Mouse (Mus musculus) megakaryocyte-erythroid progenitor cell, adult 5-6 weeks (primary cell): ENCODE data around the gene Zfp219. TPM values are rescaled to one million over a fixed set of nuclear protein-coding genes. Genes with fewer than 3 reads are reported as not detected.

Experiments used
- ATAC-seq: replicated peaks from 2 replicates; pipeline ENCODE4 v1.8.0; 2016; ENCODE audit warnings: mild to moderate bottlenecking, inconsistent platforms; ENCODE audit not compliant: severe bottlenecking, poor library complexity, low FRiP score, low TSS enrichment
- total RNA-seq, 2 experiments: library from RNA; stranded (forward) in 1 of 2; stranded (reverse) in 1 of 2; fragments of 200-1000, 215-1000 nt in 1 of 2; fragments of >200 nt in 1 of 2; fragmentation: Nextera tagmentation in 1 of 2; gene quantifications; 2 replicates each; pipeline ENCODE4 v1.2.3; 2014 to 2017

Zfp219 gene
- total RNA-seq, 2 experiments from 2014 or later = 15.1 to 30.1 TPM

GRCm38 (mm10) chr14:52019051-52019589 lies 1.4 kb downstream of the Zfp219 start:
- ATAC-seq = peak; percentile 25

- no peak for ATAC-seq
Measured at GRCm38 (mm10) chr14:52018248-52019050, 2.1 kb downstream of the Zfp219 start.

GRCm38 (mm10) chr14:52017662-52018061 lies 2.9 kb downstream of the Zfp219 start:
- ATAC-seq = no peak

- ATAC-seq = no peak
Measured at GRCm38 (mm10) chr14:52016625-52017405, 3.7 kb downstream of the Zfp219 start.

- no peak for ATAC-seq
Measured at GRCm38 (mm10) chr14:52015445-52016100, 5.0 kb downstream of the Zfp219 start, which contains the start of gene Tmem253. Tmem253 (plus strand) TSS chr14:52015658.

GRCm38 (mm10) chr14:52014761-52015311 lies 5.7 kb downstream of the Zfp219 start:
- 0 out of 2 replicates have a peak, but pooled peaks have one; percentile 29 for ATAC-seq

- no peak for ATAC-seq
Measured at GRCm38 (mm10) chr14:52014271-52014760, 6.2 kb downstream of the Zfp219 start.

- no peak for ATAC-seq
Measured at GRCm38 (mm10) chr14:52013771-52014219, 6.7 kb downstream of the Zfp219 start.

- no peak for ATAC-seq
Measured at GRCm38 (mm10) chr14:52013021-52013610, 7.4 kb downstream of the Zfp219 start.

GRCm38 (mm10) chr14:52012553-52012952 lies 8.0 kb downstream of the Zfp219 start:
- ATAC-seq = no peak

- no peak for ATAC-seq
Measured at GRCm38 (mm10) chr14:52012085-52012484, 8.4 kb downstream of the Zfp219 start.

GRCm38 (mm10) chr14:52011683-52012082 lies 8.8 kb downstream of the Zfp219 start:
- no peak for ATAC-seq

GRCm38 (mm10) chr14:52010446-52011111 lies 10.0 kb downstream of the Zfp219 start:
- ATAC-seq = no peak

GRCm38 (mm10) chr14:52009841-52010240 lies 10.7 kb downstream of the Zfp219 start:
- ATAC-seq = no peak

- no peak for ATAC-seq
Measured at GRCm38 (mm10) chr14:52009361-52009760, 11.2 kb downstream of the Zfp219 start.

- peak; percentile 86 for ATAC-seq
Measured at GRCm38 (mm10) chr14:52008321-52009203, 12.0 kb downstream of the Zfp219 start.

GRCm38 (mm10) chr14:52006771-52007170 lies 13.8 kb downstream of the Zfp219 start:
- no peak for ATAC-seq
